ENCODE assay signal across 7 mouse cellular contexts in the genomic region with DNA sequence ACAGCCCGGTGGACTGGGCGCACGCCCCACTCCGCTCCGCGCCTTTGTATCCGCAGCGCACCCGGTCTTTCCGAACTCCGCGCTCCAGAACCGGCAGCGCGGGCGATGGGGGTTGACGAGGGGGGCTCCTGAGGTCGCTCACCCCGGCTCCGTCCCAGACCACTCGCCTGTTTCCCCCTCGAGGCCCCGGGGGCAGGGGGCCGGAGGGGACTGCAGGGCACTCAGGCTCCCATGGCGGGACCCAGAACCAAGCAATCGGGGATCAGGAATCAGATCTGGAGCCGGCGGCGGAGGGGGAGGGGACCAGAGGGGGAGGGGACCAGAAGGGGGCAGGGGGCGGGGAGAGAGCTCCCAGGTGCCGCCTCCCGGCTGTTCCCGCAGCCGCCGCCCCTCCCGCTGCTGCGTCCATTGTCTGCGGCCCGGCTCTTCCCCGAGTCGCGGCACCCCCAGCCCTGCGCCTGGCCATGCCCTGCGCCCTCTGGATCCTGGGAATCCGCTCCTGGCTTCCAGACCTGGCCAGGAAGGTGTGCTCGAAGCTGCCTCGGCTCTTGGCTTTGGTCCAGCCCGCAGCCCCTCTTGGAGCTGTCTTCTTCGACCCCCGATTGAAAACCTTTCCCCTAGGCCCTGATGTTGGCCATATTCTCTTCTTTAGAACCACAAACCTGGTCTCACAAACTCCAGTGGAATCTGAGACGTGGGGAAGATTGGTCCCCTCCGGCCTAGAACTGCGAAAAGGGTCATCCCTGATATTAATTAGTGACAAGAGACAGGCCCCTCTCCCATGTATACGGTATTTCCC. TPM values are rescaled to one million over a fixed set of nuclear protein-coding genes. Genes with fewer than 3 reads are reported as not detected.
DNase-seq lines count a peak whose midpoint lies in the region; ATAC-seq and TF ChIP-seq lines count a peak whose summit lies in the region.

No protein-coding gene starts in this region.

- H3K4me3 ChIP-seq in embryonic facial prominence, embryonic 10.5 days: peak overlapping the region; percentile 93
- peak overlapping the region; percentile 85 for H3K4me3 ChIP-seq in heart, adult 2 months
- H3K4me3 ChIP-seq in kidney, adult 2 months (ENCODE audit: insufficient read depth, low read depth, low read length): peak overlapping the region; percentile 84
- peak overlapping the region; percentile 89 for H3K4me3 ChIP-seq in limb, embryonic 11.5 days (ENCODE audit: low read depth, low read length)
- peak overlapping the region; percentile 88 for H3K4me3 ChIP-seq in midbrain, embryonic 13.5 days (replicated peaks)
- H3K4me3 ChIP-seq in small intestine, adult 2 months (ENCODE audit: low read depth, low read length): peak overlapping the region; percentile 81

- peak overlapping the region; percentile 75 for H3K4me2 ChIP-seq in limb, embryonic 11.5 days (ENCODE audit: low read depth, severe bottlenecking)
- peak overlapping the region; percentile 87 for H3K4me2 ChIP-seq in midbrain, embryonic 13.5 days (replicated peaks)

- H3K4me1 ChIP-seq in embryonic facial prominence, embryonic 10.5 days: peaks cover 57% of the 10 kb centered on the region
- peaks cover 3% of the 10 kb centered on the region; the same call in 1 of the 2 replicates for H3K4me1 ChIP-seq in heart, adult 2 months (ENCODE audit: control insufficient read depth, insufficient read depth, low read length)
- peaks cover 2% of the 10 kb centered on the region; the same call in 1 of the 2 replicates for H3K4me1 ChIP-seq in kidney, adult 2 months (ENCODE audit: control insufficient read depth, insufficient read depth, low read length)
- H3K4me1 ChIP-seq in limb, embryonic 11.5 days (ENCODE audit: control insufficient read depth, insufficient read depth, low read length): peaks cover 24% of the 10 kb centered on the region
- H3K4me1 ChIP-seq in midbrain, embryonic 13.5 days (replicated peaks): peaks cover 57% of the 10 kb centered on the region
- peaks cover 2% of the 10 kb centered on the region; the same call in 1 of the 2 replicates for H3K4me1 ChIP-seq in small intestine, adult 2 months (ENCODE audit: control insufficient read depth, insufficient read depth, insufficient read length, low read length)

- TF ChIP-seq CTCF in heart, adult 2 months (IDR thresholded peaks at IDR 0.05): peak; percentile 11; the same call in 1 of the 2 replicates
- no peak for TF ChIP-seq CTCF in kidney, adult 2 months (conservative IDR thresholded peaks at IDR 0.05; ENCODE audit: insufficient read depth, insufficient read length, low read depth, low read length)
- no peak for TF ChIP-seq CTCF in small intestine, adult 2 months (IDR thresholded peaks at IDR 0.05; ENCODE audit: extremely low read depth, insufficient read length, insufficient replicate concordance, low read depth, low read length)

- no peak for TF ChIP-seq EP300 in heart, adult 2 months (IDR thresholded peaks at IDR 0.05; ENCODE audit: insufficient read depth, low read depth, low read length)

- under 1% methylated on average over 53 of the region's 54 CpGs for WGBS in embryonic facial prominence, embryonic 10.5 days
- WGBS in heart, adult 2 months: 2% methylated on average over 52 of the region's 54 CpGs
- 2% methylated on average over 44 of the region's 54 CpGs for WGBS in kidney, adult 2 months
- WGBS in limb, embryonic 11.5 days: under 1% methylated on average over 43 of the region's 54 CpGs
- under 1% methylated on average over 53 of the region's 54 CpGs for WGBS in midbrain, embryonic 13.5 days
- WGBS in small intestine, adult 2 months: 4% methylated on average over 49 of the region's 54 CpGs

- H3K9ac ChIP-seq in heart, adult 2 months (ENCODE audit: low read depth, low read length): peak overlapping the region; percentile 93
- peak overlapping the region; percentile 98 for H3K9ac ChIP-seq in limb, embryonic 11.5 days (ENCODE audit: low read length)
- peak overlapping the region; percentile 97 for H3K9ac ChIP-seq in midbrain, embryonic 13.5 days (replicated peaks)

- H3K79me2 ChIP-seq in heart, adult 2 months (replicated peaks; ENCODE audit: control insufficient read depth, insufficient read depth, low read length): no peaks in the 10 kb centered on the region

- peak; percentile 86 for ATAC-seq in limb, embryonic 11.5 days (ENCODE audit: insufficient number of reproducible peaks, low FRiP score, low TSS enrichment, low read depth)
- peak; percentile 89 for ATAC-seq in midbrain, embryonic 13.5 days

- TF ChIP-seq POLR2A in heart, adult 2 months (IDR thresholded peaks at IDR 0.05; ENCODE audit: insufficient read depth, low read depth, low read length): peak; percentile 50
- no peak for TF ChIP-seq POLR2A in kidney, adult 2 months (IDR thresholded peaks at IDR 0.05; ENCODE audit: low read depth, low read length)
- TF ChIP-seq POLR2A in small intestine, adult 2 months (IDR thresholded peaks at IDR 0.05; ENCODE audit: low read depth, low read length): no peak; the same call in 1 of the 2 replicates

- intact Hi-C loops in heart, adult 2 months (cut with DNase I): loop anchor here (10.0 kb wide), 1 partner anchor 458 kb away; the partner anchor contains the start of gene Igsf9

- peaks cover 6% of the 10 kb centered on the region for H3K27me3 ChIP-seq in embryonic facial prominence, embryonic 10.5 days (replicated peaks; ENCODE audit: low read depth, poor library complexity, severe bottlenecking)
- H3K27me3 ChIP-seq in heart, adult 2 months (ENCODE audit: control insufficient read depth, insufficient read depth, low read length): no peaks in the 10 kb centered on the region
- H3K27me3 ChIP-seq in kidney, adult 2 months (replicated peaks; ENCODE audit: control insufficient read depth, insufficient read depth, low read length): no peaks in the 10 kb centered on the region
- H3K27me3 ChIP-seq in limb, embryonic 11.5 days (ENCODE audit: control insufficient read depth, insufficient read depth, low read length): no peaks in the 10 kb centered on the region
- H3K27me3 ChIP-seq in midbrain, embryonic 13.5 days: no peaks in the 10 kb centered on the region
- H3K27me3 ChIP-seq in small intestine, adult 2 months (ENCODE audit: control insufficient read depth, insufficient read depth, low read length): peaks cover 7% of the 10 kb centered on the region

- peak; percentile 92 for DNase-seq in adrenal gland, postnatal 25 days
- DNase-seq in embryonic facial prominence, embryonic 10.5 days (ENCODE audit: low spot score): peak; percentile 97
- DNase-seq in heart, adult 2 months: peak; percentile 89 to 93
- DNase-seq in kidney, adult 2 months: peak; percentile 87
- peak; percentile 97 for DNase-seq in limb, embryonic 11.5 days (ENCODE audit: low spot score)

- peaks cover 21% of the 10 kb centered on the region for H3K36me3 ChIP-seq in embryonic facial prominence, embryonic 10.5 days (replicated peaks)
- H3K36me3 ChIP-seq in heart, adult 2 months (ENCODE audit: control insufficient read depth, insufficient read depth, low read length): no peaks in the 10 kb centered on the region
- no peaks in the 10 kb centered on the region for H3K36me3 ChIP-seq in kidney, adult 2 months (ENCODE audit: control insufficient read depth, insufficient read depth, low read length)
- H3K36me3 ChIP-seq in limb, embryonic 11.5 days (ENCODE audit: control insufficient read depth, insufficient read depth, low read length): no peaks in the 10 kb centered on the region
- peaks cover 5% of the 10 kb centered on the region; the same call in 1 of the 2 replicates for H3K36me3 ChIP-seq in midbrain, embryonic 13.5 days
- H3K36me3 ChIP-seq in small intestine, adult 2 months (ENCODE audit: control insufficient read depth, insufficient read depth, low read length): no peaks in the 10 kb centered on the region

- no peaks in the 10 kb centered on the region for H3K9me3 ChIP-seq in embryonic facial prominence, embryonic 10.5 days
- no peaks in the 10 kb centered on the region for H3K9me3 ChIP-seq in limb, embryonic 11.5 days (ENCODE audit: control insufficient read depth, low read length)
- no peaks in the 10 kb centered on the region for H3K9me3 ChIP-seq in midbrain, embryonic 13.5 days

- H3K27ac ChIP-seq in embryonic facial prominence, embryonic 10.5 days (replicated peaks): peak overlapping the region; percentile 99
- peak overlapping the region; percentile 72 for H3K27ac ChIP-seq in heart, adult 2 months
- H3K27ac ChIP-seq in kidney, adult 2 months (ENCODE audit: insufficient read depth, low read depth, low read length): no peak overlapping the region
- peak overlapping the region; percentile 92 for H3K27ac ChIP-seq in limb, embryonic 11.5 days (replicated peaks; ENCODE audit: low read depth, low read length)
- peak overlapping the region; percentile 97 for H3K27ac ChIP-seq in midbrain, embryonic 13.5 days
- no peak overlapping the region for H3K27ac ChIP-seq in small intestine, adult 2 months (ENCODE audit: insufficient read depth, low read depth, low read length)

RNA-seq across cellular contexts. Expression of gene Vangl2, which starts 1.0 kb away (rescaled TPM):
- total RNA-seq in adrenal gland, postnatal 25 days (2021): 2.8 and 7.4 TPM in 2 replicates
- 28.3 and 35.3 TPM in 2 replicates for polyA plus RNA-seq in embryonic facial prominence, embryonic 10.5 days (2016; fragmentation: Nextera tagmentation; extraction: Ambion mirVana)
- 1 to 10 TPM; 1.3 TPM for total RNA-seq in heart, adult 2 months (2021)
- polyA plus RNA-seq in heart, adult 2 months (2012; rRNA removed): 1.3 and 1.9 TPM in 2 replicates
- polyA plus RNA-seq in kidney, adult 2 months (2012; rRNA removed): 2.9 and 3.3 TPM in 2 replicates
- polyA plus RNA-seq in limb, embryonic 11.5 days (2014; fragmentation: Nextera tagmentation; extraction: Ambion mirVana): 23.3 and 26.3 TPM in 2 replicates
- polyA plus RNA-seq in midbrain, embryonic 13.5 days (2015; fragmentation: Nextera tagmentation; extraction: Ambion mirVana): 57.1 and 60.0 TPM in 2 replicates
- 1.4 and 1.6 TPM in 2 replicates for polyA plus RNA-seq in small intestine, adult 2 months (2012; rRNA removed)

RNA-seq across cellular contexts. Expression of gene Nhlh1, which starts 30.2 kb away (rescaled TPM):
- total RNA-seq in adrenal gland, postnatal 25 days (2021): not detected in 2 replicates
- polyA plus RNA-seq in embryonic facial prominence, embryonic 10.5 days (2016; fragmentation: Nextera tagmentation; extraction: Ambion mirVana): 4.1 and 4.7 TPM in 2 replicates
- not detected for total RNA-seq in heart, adult 2 months (2021)
- not detected in 2 replicates for polyA plus RNA-seq in heart, adult 2 months (2012; rRNA removed)
- not detected in 2 replicates for polyA plus RNA-seq in kidney, adult 2 months (2012; rRNA removed)
- polyA plus RNA-seq in limb, embryonic 11.5 days (2014; fragmentation: Nextera tagmentation; extraction: Ambion mirVana): not detected in 2 replicates
- 7.7 and 8.9 TPM in 2 replicates for polyA plus RNA-seq in midbrain, embryonic 13.5 days (2015; fragmentation: Nextera tagmentation; extraction: Ambion mirVana)
- polyA plus RNA-seq in small intestine, adult 2 months (2012; rRNA removed): 0.10 and 0.13 TPM in 2 replicates

RNA-seq across cellular contexts. Expression of gene Copa, which starts 55.1 kb away (rescaled TPM):
- 184 and 190 TPM in 2 replicates for total RNA-seq in adrenal gland, postnatal 25 days (2021)
- polyA plus RNA-seq in embryonic facial prominence, embryonic 10.5 days (2016; fragmentation: Nextera tagmentation; extraction: Ambion mirVana): 185 and 189 TPM in 2 replicates
- 100 to 1,000 TPM in 1 of 2 experiments, 10 to 100 TPM in 1; 98.5 to 111 TPM for total RNA-seq in heart, adult 2 months (2021)
- polyA plus RNA-seq in heart, adult 2 months (2012; rRNA removed): 42.3 and 59.2 TPM in 2 replicates
- polyA plus RNA-seq in kidney, adult 2 months (2012; rRNA removed): 60.4 and 74.9 TPM in 2 replicates
- 173 and 197 TPM in 2 replicates for polyA plus RNA-seq in limb, embryonic 11.5 days (2014; fragmentation: Nextera tagmentation; extraction: Ambion mirVana)
- 190 and 202 TPM in 2 replicates for polyA plus RNA-seq in midbrain, embryonic 13.5 days (2015; fragmentation: Nextera tagmentation; extraction: Ambion mirVana)
- polyA plus RNA-seq in small intestine, adult 2 months (2012; rRNA removed): 25.0 and 46.0 TPM in 2 replicates

RNA-seq across cellular contexts. Expression of gene Ncstn, which starts 55.4 kb away (rescaled TPM):
- 101 and 117 TPM in 2 replicates for total RNA-seq in adrenal gland, postnatal 25 days (2021)
- 92.1 and 98.5 TPM in 2 replicates for polyA plus RNA-seq in embryonic facial prominence, embryonic 10.5 days (2016; fragmentation: Nextera tagmentation; extraction: Ambion mirVana)
- 10 to 100 TPM; 41.5 to 43.2 TPM for total RNA-seq in heart, adult 2 months (2021)
- 63.3 and 78.3 TPM in 2 replicates for polyA plus RNA-seq in heart, adult 2 months (2012; rRNA removed)
- 94.0 and 98.3 TPM in 2 replicates for polyA plus RNA-seq in kidney, adult 2 months (2012; rRNA removed)
- 86.8 and 89.2 TPM in 2 replicates for polyA plus RNA-seq in limb, embryonic 11.5 days (2014; fragmentation: Nextera tagmentation; extraction: Ambion mirVana)
- polyA plus RNA-seq in midbrain, embryonic 13.5 days (2015; fragmentation: Nextera tagmentation; extraction: Ambion mirVana): 126 and 129 TPM in 2 replicates
- polyA plus RNA-seq in small intestine, adult 2 months (2012; rRNA removed): 46.4 and 118 TPM in 2 replicates

Comparison
In these comparisons a context has a peak if more than half of its experiments do, and no peak if none do; other contexts are left out.
1. H3K27ac ChIP-seq: peak in embryonic facial prominence, embryonic 10.5 days (single experiment), heart, adult 2 months (single experiment), limb, embryonic 11.5 days (single experiment) and midbrain, embryonic 13.5 days (single experiment); none in kidney, adult 2 months (single experiment) and small intestine, adult 2 months (single experiment).
2. Peak in every context shown above with its lines, with median percentiles within 50 percentile points of each other: DNase-seq, H3K4me3 ChIP-seq and H3K9ac ChIP-seq.